Mouse (Mus musculus): ENCODE results near the gene 1700123O20Rik.
A peak's percentile ranks its signal among the peaks of the same experiment; 100 is the strongest.

Gene 1700123O20Rik

DNA sequence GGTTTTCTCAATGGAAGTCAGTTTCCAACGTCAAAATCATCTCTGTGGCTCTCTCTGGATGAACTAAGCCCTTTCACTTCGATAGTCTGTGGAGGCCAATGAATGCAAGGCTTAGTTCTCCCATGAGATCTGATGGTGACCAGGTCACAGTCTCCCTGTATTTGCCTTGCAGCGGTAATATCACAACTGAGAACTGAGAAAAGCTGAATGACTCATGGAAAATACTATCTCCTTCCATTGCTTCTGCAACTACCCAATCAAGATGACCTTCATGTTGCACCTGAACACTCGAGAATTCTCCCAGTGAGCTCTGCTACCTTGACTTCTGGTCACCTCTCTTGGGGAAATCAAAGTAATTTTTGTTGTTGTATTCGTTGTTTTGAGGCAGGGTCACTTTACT is 41.5 kb downstream of the 1700123O20Rik start:
- DNase-seq = no peak

DNA sequence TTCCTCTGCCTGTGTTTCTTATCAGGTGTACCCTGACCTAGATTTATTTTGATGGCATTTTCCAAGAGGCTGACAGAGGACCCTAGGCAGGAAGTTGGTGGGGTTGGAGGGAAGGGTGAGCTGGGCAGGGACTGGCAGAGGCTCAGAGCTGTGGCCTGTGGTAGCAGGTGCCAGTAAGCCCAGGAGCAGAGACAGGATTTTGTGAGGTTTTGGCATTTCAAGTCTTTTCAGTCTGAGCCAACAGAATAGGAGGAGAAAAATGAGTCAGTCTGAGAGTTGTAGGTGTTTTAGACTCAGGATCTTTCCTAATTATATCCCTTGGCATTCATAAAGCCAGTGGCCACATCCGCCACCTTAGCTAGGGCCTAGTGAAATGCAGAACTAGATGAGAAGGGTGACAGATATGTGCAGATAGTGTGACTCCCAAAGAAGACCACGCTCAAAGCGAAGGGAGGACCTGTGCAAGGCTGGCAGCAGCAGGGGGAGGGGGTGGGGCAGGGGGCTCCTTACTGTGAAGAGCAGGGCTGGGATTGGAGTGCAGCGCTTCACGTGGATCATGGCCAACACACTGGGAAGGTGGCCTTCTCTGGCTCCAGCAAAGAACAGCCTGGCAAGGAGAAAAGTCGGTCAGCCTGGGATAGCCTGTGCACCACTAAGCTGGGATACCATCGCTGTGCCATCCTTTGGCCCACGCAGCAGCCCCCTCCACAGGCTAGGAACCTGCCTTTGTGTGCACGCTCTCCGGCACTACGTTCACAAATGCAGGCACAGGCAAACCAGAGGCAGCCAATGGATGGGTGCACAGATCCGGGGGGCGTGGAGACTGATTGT is 43.0 kb downstream of the 1700123O20Rik start:
- peak; percentile 43 for DNase-seq

DNA sequence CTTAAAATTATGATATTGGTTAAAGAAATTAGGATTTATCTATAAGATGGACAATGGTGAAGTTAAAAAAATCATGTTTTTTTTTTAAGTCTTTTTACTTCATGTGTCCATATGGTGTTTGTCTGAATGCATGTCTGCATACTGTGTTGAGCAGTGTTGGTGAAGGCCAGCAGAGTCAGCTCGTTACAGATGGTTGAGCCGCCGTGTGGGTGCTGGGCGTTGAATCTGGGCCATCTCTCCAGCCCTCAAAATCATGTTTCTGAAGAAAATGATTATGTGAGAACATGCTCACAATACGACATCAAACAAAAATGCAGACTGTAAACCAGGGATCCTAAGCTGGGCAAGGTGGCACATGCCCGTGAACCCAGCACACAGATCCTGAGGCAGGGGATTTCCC is 44.3 kb downstream of the 1700123O20Rik start:
- DNase-seq = peak; percentile 50

DNA sequence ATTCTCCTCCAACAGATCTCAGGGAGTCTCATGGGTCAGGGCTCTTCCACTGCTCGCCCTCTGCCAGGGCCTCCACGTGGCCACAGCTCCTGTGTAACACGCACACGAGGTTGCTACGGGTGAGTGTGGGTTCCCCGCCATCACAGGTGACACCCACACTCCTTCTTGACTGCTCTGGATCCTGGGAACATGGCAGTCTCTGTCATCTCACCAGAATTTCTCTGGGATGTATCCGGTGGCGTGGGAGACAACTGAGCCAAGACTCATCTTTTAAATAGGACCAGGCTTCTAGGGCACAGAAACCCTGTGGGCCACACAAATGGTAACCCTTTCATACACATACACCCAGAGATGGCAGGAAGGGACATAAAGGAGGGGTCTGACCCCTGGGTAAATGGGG is 46.2 kb downstream of the 1700123O20Rik start:
- no peak for DNase-seq

- DNase-seq = no peak
These were observed 48.0 kb downstream of the 1700123O20Rik start for GRCm38 (mm10) chr14:54734004-54734403.

GRCm38 (mm10) chr14:54735221-54735620 is 49.2 kb downstream of the 1700123O20Rik start:
- DNase-seq = no peak

GRCm38 (mm10) chr14:54736555-54737552 is 50.8 kb downstream of the 1700123O20Rik start:
- no peak for DNase-seq

DNA sequence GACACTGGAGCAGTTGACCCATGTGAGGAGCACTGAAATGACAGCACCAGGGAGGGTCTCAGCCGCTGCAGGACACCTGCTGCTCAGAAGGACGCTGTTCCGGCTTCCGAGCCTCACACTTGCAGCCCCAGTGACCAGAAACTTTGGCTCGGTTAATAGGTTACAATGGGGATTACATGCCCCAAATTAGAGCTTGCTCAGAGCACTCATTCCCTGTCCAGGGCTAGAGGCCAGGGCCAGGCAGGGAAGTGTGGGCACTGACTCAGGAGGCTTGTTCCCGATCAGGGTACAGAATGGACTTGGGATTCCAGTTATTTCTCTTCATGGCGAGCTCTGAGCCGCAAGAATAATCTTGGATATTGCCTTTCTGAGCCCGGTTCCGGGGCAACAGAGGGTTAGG is 51.6 kb downstream of the 1700123O20Rik start:
- peak; percentile 47 for DNase-seq

All from cerebellum, adult 8-10 months (tissue).